Mouse (Mus musculus) heart, embryonic 15.5 days (tissue): ENCODE data around the gene Entpd7. TPM values are rescaled to one million over a fixed set of nuclear protein-coding genes. Genes with fewer than 3 reads are reported as not detected.

Source experiments
- ATAC-seq: fragments of 200-750 bp; cut with Nextera tagmentation; replicated peaks from 2 replicates; pipeline ENCODE4 v1.8.0; 2017; ENCODE audit warnings: low read depth, moderate TSS enrichment; ENCODE audit not compliant: insufficient number of reproducible peaks, insufficient read depth, low FRiP score
- H3K27ac ChIP-seq: fragments of 300-500 bp; sonication (generic); 2 replicates; pipeline ENCODE4 v1.5.1; 2015; ENCODE audit warnings: mild to moderate bottlenecking, inconsistent platforms
- H3K27me3 ChIP-seq: fragments of 300-500 bp; sonication (generic); 2 replicates; pipeline ENCODE4 v1.6.1; 2015; ENCODE audit warnings: inconsistent platforms
- H3K36me3 ChIP-seq: fragments of 300-500 bp; sonication (generic); 2 replicates; pipeline ENCODE4 v1.6.1; 2015; ENCODE audit warnings: mild to moderate bottlenecking, inconsistent platforms
- H3K4me1 ChIP-seq: fragments of 300-500 bp; sonication (generic); replicated peaks from 2 replicates; pipeline ENCODE4 v1.6.1; 2015; ENCODE audit warnings: inconsistent platforms
- H3K4me2 ChIP-seq: fragments of 300-500 bp; sonication (generic); 2 replicates; pipeline ENCODE4 v1.6.1; 2015; ENCODE audit warnings: inconsistent platforms, mild to moderate bottlenecking, moderate library complexity
- H3K4me3 ChIP-seq: fragments of 300-500 bp; sonication (generic); 2 replicates; pipeline ENCODE4 v1.5.1; 2015; ENCODE audit warnings: mild to moderate bottlenecking, inconsistent platforms
- H3K9ac ChIP-seq: fragments of 300-500 bp; sonication (generic); 2 replicates; pipeline ENCODE4 v1.6.1; 2015; ENCODE audit warnings: mild to moderate bottlenecking, inconsistent platforms
- H3K9me3 ChIP-seq: fragments of 300-500 bp; sonication (generic); replicated peaks from 2 replicates; pipeline ENCODE4 v1.6.1; 2016; ENCODE audit warnings: inconsistent platforms
- WGBS: fragments of 180-500 bp; shearing (Covaris S2); methylation state at CpG from one replicate; pipeline ENCODE4 v1.1.7; 2015; ENCODE audit warnings: mixed read lengths; 5-methylcytosine and 5-hydroxymethylcytosine counted together
- polyA plus RNA-seq: library from polyadenylated mRNA; unstranded; fragments of >200 nt; fragmentation: Nextera tagmentation; extraction: Ambion mirVana; gene quantifications from 2 replicates; pipeline ENCODE4 v1.2.1, GENCODE M21; 2015

Entpd7 gene
- polyA plus RNA-seq, 1 experiment from 2014 or later: 4.1 TPM

DNA sequence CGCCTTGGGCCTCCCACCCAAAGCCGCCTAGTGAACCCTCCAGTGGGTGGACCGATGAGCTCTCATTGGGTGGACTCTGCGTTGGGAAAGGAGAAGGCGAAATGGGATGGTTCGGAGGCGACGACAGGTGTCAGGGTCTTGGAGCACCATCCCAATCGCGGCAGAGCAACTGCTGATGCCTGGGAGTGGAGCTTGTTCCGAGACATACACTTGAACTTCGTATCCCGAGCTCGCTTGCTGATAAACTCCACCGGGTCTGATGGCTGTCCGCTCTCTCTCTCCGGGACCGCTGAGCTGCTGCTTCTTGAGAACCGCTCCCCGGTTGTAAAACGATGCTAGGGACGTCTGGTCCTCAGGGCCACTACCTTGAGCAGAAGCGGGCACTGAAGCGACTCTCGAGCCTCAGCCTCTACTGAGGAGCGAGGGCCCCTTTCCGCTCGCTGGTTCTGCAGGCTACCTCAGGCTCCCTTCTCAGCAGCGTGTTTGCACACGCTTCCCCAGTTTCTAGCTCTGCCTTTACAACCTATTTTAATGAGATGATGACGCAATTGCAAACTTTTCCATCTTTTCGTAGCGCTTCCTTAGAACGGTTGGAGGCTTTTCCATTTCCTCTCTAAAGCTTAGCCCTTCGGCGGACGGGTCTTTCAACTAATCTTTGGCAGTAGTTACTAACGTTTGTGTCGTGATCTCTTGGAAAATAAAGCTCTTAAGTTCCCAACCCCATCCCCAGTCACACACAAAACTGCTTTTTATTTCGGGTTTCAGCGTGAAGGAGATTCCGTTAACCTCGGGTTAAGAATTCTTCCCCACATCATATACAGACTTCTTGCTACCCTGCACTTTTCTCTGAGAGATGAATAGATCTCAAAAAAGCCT is 13.7 kb upstream of the Entpd7 start:
- Histone ChIP-seq H3K27me3 (no peaks in the 10 kb centered on the region), H3K4me2 (peak overlapping the region; percentile 94), H3K4me1 (peaks cover 26% of the 10 kb centered on the region), H3K9me3 (no peaks in the 10 kb centered on the region), H3K27ac (peak overlapping the region; percentile 99), H3K4me3 (peak overlapping the region; percentile 94), H3K9ac (peak overlapping the region; percentile 58), H3K36me3 (no peaks in the 10 kb centered on the region)
- ATAC-seq: no peak
- WGBS: 2% methylated on average over 43 of the region's 43 CpGs

DNA sequence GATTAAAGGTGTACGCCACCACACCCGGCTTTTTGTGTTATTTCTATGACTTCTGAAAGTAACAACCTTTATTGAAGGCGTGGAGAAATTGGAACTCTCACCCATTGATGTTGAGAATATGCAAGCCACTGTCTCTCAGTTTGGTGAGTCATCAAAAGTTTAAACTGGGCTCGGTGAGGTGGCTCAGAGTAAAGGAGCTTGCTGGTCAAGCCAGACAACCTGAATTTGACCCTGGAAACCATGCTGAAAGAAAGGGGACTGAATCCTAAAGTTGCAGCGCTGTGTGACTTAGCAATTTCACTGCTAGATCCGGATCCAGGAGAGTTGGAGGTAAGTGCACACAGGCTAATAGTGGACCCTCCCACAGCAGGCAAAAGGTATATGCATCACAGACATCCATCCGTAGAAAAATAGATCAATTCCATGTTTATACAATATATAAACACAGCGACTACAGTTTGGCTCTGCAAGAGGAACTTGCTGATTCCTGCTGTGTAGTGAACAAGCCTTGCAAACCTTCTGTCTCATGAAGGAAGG is 10.9 kb upstream of the Entpd7 start:
- Histone ChIP-seq H3K4me3 (no peak overlapping the region), H3K36me3 (no peaks in the 10 kb centered on the region), H3K4me1 (peaks cover 11% of the 10 kb centered on the region), H3K27ac (no peak overlapping the region), H3K27me3 (no peaks in the 10 kb centered on the region), H3K9me3 (no peaks in the 10 kb centered on the region), H3K4me2 (no peak overlapping the region), H3K9ac (no peak overlapping the region)
- ATAC-seq: no peak
- 73% methylated on average over 8 of the region's 8 CpGs for WGBS

DNA sequence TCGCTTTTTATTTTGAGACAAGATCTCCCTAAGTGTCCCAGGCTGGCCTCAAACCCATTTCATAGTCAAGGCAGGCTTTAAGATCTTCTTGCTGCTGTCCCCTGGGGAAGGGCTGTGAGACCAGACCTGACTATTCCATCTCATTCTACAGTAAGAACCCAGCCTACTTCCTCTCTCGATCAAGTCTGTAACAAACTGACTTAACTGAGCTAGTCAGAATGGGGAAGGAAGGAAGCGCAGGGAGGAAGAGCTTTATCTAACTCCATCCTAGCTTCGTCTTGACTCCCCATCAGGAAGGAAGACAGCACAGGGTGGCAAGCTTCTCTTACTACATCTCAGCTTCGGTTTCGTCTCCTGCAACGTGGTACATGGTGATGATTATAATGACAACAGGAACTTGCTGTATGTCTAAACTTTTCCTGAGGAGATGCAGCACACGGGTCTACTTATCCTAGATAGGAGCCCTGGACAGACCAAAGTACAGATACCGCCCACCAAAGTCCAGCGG is 9.9 kb upstream of the Entpd7 start:
- Histone ChIP-seq H3K4me2 (no peak overlapping the region), H3K27ac (0 out of 2 replicates have a peak overlapping the region, but pooled peaks have one; percentile 28), H3K27me3 (no peaks in the 10 kb centered on the region), H3K9me3 (no peaks in the 10 kb centered on the region), H3K9ac (no peak overlapping the region), H3K4me3 (no peak overlapping the region), H3K36me3 (no peaks in the 10 kb centered on the region), H3K4me1 (peaks cover 10% of the 10 kb centered on the region)
- ATAC-seq: no peak
- 62% methylated on average over 10 of the region's 10 CpGs for WGBS

- Histone ChIP-seq H3K27me3 (no peaks in the 10 kb centered on the region), H3K36me3 (no peaks in the 10 kb centered on the region), H3K4me3 (no peak overlapping the region), H3K4me1 (peaks cover 1% of the 10 kb centered on the region; the same call in 1 of the 2 replicates), H3K9me3 (no peaks in the 10 kb centered on the region), H3K4me2 (no peak overlapping the region), H3K27ac (no peak overlapping the region), H3K9ac (no peak overlapping the region)
- ATAC-seq: no peak
- WGBS: 69% methylated on average over 4 of the region's 4 CpGs
Measured at GRCm38 (mm10) chr19:43681541-43681940, 7.9 kb upstream of the Entpd7 start.

DNA sequence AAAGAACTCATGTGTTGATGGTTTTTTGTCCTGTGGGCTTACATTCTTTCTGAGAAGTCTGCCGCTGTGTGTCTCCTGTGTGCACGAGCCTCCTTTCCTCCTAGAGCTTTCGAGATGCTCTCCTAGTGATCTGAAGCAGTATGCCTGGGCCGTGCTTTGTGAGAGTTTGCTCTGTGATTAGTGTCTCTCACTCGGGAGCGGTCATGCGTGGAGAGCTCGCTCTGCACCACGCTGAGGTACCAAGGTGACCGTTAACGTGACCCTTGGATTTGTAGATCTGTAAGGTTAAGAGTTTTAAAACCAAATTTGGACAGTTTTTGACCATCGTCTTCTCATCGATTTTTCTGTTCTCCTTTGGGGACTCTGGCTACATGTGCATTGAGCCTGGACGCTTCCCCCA is 3.3 kb downstream of the Entpd7 start:
- H3K27me3 ChIP-seq: no peaks in the 10 kb centered on the region
- no peak for ATAC-seq
- H3K9ac ChIP-seq: no peak overlapping the region
- peaks cover 6% of the 10 kb centered on the region; the same call in 1 of the 2 replicates for H3K4me1 ChIP-seq
- no peak overlapping the region for H3K4me3 ChIP-seq
- WGBS: 91% methylated on average over 14 of the region's 14 CpGs
- no peaks in the 10 kb centered on the region for H3K9me3 ChIP-seq
- H3K4me2 ChIP-seq: no peak overlapping the region
- H3K36me3 ChIP-seq: no peaks in the 10 kb centered on the region
- no peak overlapping the region for H3K27ac ChIP-seq

- no peak overlapping the region for H3K4me2 ChIP-seq
- no peak for ATAC-seq
- peaks cover 1% of the 10 kb centered on the region; the same call in 1 of the 2 replicates for H3K4me1 ChIP-seq
- H3K9me3 ChIP-seq: no peaks in the 10 kb centered on the region
- no peaks in the 10 kb centered on the region for H3K27me3 ChIP-seq
- H3K36me3 ChIP-seq: no peaks in the 10 kb centered on the region
- no peak overlapping the region for H3K4me3 ChIP-seq
- no peak overlapping the region for H3K9ac ChIP-seq
- WGBS: 63% methylated on average over 10 of the region's 10 CpGs
- no peak overlapping the region for H3K27ac ChIP-seq
Measured at GRCm38 (mm10) chr19:43695514-43695964, 6.1 kb downstream of the Entpd7 start.

DNA sequence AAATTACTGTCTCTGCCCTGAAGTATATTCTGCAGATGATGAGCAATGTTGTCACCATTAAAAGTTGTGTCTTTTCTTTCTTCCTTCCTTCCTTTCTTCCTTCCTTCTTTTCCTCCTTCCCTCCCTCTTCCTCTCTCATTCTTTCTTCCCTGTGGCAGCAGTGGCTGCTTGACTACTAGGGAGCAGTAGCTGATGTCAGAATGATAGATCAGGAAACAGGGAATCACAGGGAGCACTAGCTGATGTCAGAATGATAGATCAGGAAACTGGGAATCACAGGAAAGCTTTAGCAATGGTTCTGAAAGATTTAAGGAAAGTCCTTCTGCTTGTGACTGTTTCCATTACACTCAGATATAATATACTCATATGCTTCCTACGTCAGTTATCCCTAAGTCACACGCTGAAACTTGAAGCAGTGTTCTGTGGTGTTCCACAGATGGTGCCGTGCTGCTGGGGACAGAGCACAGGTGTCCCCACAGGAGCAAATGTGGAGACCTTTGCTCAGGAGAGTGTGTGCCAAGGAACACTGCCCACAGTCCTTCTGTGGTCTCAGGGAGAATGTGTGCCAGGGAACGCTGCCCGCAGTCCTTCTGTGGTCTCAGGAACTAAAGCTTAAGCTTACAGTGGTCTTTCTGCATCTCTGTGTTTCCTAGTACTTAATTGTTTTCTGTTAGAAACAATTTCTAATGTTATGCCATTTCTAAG is 8.3 kb downstream of the Entpd7 start:
- WGBS: 88% methylated on average over 5 of the region's 5 CpGs
- H3K9ac ChIP-seq: no peak overlapping the region
- H3K36me3 ChIP-seq: peaks cover 10% of the 10 kb centered on the region
- no peak overlapping the region for H3K27ac ChIP-seq
- no peaks in the 10 kb centered on the region for H3K9me3 ChIP-seq
- H3K4me1 ChIP-seq: no peaks in the 10 kb centered on the region
- H3K27me3 ChIP-seq: no peaks in the 10 kb centered on the region
- no peak overlapping the region for H3K4me2 ChIP-seq
- no peak overlapping the region for H3K4me3 ChIP-seq
- ATAC-seq: no peak

GRCm38 (mm10) chr19:43699021-43699762 is 9.7 kb downstream of the Entpd7 start:
- Histone ChIP-seq H3K27me3 (no peaks in the 10 kb centered on the region), H3K4me1 (no peaks in the 10 kb centered on the region), H3K4me3 (no peak overlapping the region), H3K4me2 (no peak overlapping the region), H3K27ac (no peak overlapping the region), H3K36me3 (peaks cover 10% of the 10 kb centered on the region), H3K9ac (no peak overlapping the region), H3K9me3 (no peaks in the 10 kb centered on the region)
- ATAC-seq: no peak
- WGBS: 59% methylated on average over 11 of the region's 11 CpGs

DNA sequence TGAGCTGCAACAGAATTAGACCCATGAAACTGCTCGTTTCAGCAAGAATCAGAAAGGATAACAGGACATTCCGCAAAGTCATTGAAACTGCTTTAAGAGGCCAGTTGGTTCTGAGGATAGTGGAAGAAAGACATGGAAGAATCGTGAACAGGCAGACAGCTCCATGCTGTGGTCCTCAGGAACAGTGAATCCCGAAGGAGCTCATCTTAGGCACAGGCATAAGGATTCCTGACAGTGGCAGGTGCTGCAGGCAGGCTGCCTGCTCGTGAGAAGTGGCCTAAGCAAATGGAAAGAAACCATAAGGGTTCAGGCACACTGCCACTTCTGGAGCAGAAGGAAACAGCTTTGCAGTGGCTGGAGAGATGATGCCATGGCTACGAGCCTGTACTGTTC is 10.3 kb downstream of the Entpd7 start:
- Histone ChIP-seq H3K9ac (no peak overlapping the region), H3K9me3 (no peaks in the 10 kb centered on the region), H3K27ac (no peak overlapping the region), H3K27me3 (no peaks in the 10 kb centered on the region), H3K4me1 (no peaks in the 10 kb centered on the region), H3K4me3 (no peak overlapping the region), H3K4me2 (no peak overlapping the region), H3K36me3 (peaks cover 12% of the 10 kb centered on the region)
- ATAC-seq: no peak
- WGBS: 76% methylated on average over 6 of the region's 6 CpGs

DNA sequence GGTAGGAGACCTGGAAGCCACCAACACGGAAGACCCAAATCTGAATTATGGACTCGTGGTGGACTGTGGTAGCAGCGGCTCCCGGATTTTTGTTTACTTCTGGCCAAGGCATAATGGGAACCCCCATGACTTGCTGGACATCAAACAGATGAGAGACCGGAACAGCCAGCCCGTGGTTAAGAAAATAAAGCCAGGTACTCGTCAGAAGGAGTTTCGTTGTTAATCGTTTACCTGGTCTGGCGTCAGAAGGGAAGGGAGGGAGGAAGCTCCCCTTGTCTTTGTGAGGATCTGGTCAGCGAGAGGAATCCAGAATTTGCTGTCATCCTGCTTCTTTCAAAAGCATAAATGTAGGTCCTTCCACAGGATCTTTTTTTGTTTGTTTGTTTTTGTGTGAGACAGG is 14.7 kb downstream of the Entpd7 start:
- no peak overlapping the region for H3K9ac ChIP-seq
- no peak overlapping the region for H3K4me3 ChIP-seq
- ATAC-seq: no peak
- H3K27me3 ChIP-seq: no peaks in the 10 kb centered on the region
- no peaks in the 10 kb centered on the region for H3K9me3 ChIP-seq
- no peak overlapping the region for H3K4me2 ChIP-seq
- no peak overlapping the region for H3K27ac ChIP-seq
- 89% methylated on average over 11 of the region's 11 CpGs for WGBS
- peaks cover 34% of the 10 kb centered on the region for H3K36me3 ChIP-seq
- H3K4me1 ChIP-seq: no peaks in the 10 kb centered on the region
